Mouse (Mus musculus): ENCODE measurements around the gene Zfp768.
"Not testable (repeated sequence)": the region's sequence is repeated elsewhere in the genome, so short reads cannot be mapped to it uniquely, and the experiment has no call there.

Gene Zfp768

GRCm38 (mm10) chr7:127345512-127346325, at the start of gene Zfp768:
Zfp768 (minus strand) TSS chr7:127345589.
- DNase-seq (ENCODE audit: low read depth, low spot score): peak; percentile 96

DNA sequence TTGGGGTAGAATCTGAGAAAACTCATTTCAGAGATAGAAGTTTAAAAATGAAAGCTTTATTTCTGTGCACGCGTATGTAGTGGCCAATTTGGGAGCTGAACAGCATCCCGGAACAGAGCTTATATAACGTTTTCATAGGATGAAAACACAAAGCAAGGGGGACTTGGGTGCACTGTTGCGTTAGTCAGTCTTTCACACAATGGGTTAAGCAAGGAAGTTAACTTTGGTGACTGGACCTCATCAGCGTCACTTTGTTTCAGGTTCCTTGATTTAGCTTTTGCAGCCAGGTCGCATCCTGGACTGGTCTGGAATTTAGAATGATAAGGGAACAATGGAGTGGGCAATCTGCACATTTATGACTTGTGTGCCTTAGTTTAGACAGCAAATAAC, 48.5 kb upstream of the Zfp768 start:
- no peak for DNase-seq (ENCODE audit: low read depth, low spot score)

GRCm38 (mm10) chr7:127393157-127393943, 48.0 kb upstream of the Zfp768 start, which contains the start of gene E430018J23Rik:
E430018J23Rik (minus strand) TSS chr7:127393629.
- peak; percentile 97 for DNase-seq (ENCODE audit: low read depth, low spot score)

DNA sequence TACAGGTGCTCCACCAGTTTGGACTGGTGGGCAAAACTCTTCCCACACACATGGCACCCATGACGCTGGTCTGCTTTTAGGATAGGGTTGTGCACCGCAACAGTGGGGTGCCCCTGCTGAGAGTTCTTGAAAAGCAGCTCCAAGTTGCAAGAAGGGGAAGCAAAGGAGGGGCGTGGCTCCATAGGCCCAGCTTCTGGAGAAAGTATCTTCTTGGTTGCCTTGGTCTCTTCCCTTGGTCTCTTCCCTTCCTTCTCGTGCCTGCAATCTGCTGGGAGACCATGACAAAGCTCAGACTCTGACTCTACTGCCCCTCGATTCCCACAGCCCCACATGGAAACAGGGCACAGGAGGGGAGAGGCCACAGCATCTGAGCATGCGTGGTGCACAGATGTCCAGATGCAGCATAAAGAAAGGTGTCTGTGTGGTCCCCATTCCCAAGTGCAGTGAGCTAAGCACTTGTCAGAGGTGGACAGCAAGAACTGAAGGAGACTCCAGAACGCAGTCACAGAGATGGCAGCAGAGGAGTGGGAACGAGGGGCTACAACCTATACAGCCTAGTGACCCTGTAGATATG, 46.9 kb upstream of the Zfp768 start:
- DNase-seq (ENCODE audit: low read depth, low spot score): no peak

DNA sequence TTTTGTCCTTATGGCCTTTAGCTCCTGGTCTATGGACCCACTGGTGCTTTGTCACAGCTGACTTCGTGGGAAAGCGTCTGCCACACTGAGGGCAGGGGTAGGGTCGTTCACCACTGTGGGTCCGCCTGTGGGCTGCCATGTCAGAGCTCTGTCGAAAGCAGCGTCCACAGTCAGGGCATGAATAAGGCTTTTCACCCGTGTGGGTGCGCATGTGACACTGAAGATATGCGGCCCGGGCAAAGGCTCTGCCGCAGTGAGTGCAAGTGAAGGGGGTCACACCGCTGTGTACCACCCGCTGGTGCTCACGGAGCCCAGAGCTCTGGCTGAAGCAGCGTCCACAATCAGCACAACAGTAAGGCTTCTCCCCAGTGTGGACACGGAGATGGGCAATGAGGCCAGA, 46.1 kb upstream of the Zfp768 start:
- no peak for DNase-seq (ENCODE audit: low read depth, low spot score)

DNA sequence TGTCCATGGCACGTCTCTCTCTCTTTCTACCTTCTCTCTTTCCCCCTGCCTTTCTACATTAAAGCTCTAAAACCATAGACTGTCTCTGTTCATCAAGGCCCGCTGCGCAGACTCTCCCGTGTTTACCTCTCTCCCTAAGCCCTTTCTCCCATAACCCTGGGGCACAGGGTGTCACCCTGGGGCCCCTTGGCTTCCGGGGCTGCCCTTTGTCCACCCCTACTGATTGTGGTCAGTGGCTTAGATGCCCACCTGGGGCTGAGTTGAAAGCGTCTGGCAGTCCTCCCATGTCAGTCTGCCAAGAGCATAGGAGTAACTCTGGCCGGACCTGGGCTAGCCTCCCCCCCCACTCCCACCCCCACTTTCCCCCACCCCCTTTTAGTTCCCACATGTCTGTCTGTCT, 44.9 kb upstream of the Zfp768 start:
- no peak for DNase-seq (ENCODE audit: low read depth, low spot score)

DNA sequence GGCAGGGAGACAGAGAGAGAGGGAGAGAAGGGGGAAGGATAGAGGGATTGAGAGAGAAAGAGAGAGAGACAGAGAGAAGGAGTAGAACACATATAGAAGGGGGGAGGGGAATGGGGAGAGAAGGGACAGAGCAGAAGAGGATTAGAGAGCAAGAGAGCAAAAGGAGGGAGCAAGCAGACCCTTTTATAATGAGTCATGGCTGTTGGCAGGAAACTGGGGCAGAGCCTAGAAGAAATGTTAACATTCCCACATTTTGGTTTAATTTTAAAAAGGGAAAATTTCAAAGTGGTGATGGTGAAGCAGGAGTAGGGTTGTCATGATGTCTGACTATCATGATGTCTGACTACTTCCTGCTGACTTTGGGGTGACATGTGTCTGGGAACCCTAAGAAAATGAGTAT, 42.8 kb upstream of the Zfp768 start:
- DNase-seq (ENCODE audit: low read depth, low spot score): not testable (repeated sequence)

GRCm38 (mm10) chr7:127386641-127387392, 41.4 kb upstream of the Zfp768 start, which contains the start of gene 9130019O22Rik:
9130019O22Rik (minus strand) TSS chr7:127387166.
- DNase-seq (ENCODE audit: low read depth, low spot score): peak; percentile 86

DNA sequence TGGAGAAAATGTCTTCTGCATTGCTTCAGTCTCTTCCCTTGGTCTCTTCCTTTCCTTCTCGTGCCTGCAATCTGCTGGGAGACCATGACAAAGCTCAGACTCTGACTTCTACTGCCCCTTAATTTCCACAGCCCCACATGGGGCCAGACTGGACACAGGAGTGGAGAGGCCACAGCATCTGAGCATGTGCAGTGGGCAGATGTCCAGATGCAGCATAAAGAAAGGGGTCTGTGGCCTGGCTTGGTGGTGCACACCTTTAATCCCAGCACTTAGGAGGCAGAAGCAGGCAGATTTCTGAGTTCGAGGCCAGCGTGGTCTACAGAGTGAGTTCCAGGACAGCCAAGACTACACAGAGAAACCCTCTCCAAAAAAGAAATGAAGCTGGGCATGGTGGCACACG, 40.2 kb upstream of the Zfp768 start:
- not testable (repeated sequence) for DNase-seq (ENCODE audit: low read depth, low spot score)

DNA sequence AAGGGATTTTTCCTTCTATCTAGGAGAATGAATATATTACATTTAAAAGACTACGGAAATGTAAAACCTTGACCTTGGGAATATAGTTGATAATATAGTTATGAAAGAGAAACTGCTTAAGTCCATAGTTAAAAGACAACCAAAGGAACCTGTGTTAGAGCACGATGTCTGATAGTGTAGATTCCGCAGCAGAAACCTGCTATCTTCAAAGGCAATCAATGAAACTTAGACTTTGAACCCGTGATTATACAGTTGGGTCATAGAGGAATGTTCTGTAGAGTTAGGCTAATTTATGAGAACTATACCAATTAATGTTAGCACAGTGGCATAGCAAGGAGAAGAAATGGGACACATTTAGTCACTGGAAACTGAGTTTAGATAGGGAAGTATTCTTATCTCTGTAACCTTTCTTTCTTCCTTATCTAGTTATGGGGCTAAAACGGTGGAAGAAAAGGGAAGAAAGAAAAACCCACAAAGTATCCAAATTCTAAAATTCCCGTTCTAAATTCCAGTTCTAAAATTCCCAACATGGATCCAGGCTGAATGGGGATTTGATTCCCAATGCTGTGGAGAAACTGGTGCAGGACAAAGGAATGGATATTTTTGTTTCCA, 33.0 kb upstream of the Zfp768 start:
- DNase-seq (ENCODE audit: low read depth, low spot score): no peak

DNA sequence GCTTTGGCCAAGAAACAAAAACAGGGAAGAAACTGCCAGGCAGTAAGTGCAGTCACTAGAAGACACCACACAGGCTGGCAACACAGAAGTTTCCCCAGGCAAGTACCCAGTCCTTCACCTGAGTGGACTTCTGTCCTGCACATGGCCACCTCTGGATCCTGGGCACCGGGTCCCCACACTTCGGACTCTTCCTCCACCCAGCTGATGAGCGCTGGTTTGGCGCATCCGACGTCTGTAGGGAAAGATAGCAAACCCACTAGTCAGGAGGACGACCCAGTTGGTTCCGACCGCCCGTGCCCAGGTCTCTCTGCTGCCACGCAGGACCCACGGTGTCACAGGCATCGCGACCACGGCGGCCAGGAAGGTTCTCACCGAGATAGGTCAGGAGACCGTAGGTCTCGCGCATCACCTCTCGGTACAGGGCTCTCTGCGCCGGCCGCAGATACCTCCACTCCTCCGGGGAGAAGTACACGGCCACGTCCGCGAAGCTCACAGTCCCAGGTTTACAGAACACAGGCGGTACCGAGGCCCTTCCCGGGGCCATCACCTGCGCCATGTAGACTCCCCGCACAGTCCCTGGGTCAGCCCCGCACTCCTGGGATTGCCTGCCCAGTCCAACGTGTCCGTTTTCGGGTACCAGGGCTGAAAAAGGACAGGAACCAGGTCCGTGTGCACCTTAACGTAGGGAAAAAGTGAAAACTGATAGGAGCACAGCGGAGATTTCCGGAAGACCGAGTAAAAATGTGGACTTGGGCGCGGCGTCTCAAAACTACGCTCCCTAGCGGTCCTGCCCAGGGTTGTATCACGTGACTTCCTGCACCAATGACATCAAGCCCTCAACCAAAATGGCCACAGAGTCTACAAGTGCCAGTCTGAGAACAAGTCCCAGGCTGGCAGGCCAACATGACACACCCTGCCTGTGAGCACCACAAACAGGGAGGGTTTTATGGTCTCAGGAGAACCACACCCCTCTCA, 30.2 kb upstream of the Zfp768 start, which contains the start of gene Zfp747:
Gene Zfp747 (minus strand): TSS at position 780 of the 975 bp plus-strand sequence.
- DNase-seq (ENCODE audit: low read depth, low spot score): peak; percentile 93

DNA sequence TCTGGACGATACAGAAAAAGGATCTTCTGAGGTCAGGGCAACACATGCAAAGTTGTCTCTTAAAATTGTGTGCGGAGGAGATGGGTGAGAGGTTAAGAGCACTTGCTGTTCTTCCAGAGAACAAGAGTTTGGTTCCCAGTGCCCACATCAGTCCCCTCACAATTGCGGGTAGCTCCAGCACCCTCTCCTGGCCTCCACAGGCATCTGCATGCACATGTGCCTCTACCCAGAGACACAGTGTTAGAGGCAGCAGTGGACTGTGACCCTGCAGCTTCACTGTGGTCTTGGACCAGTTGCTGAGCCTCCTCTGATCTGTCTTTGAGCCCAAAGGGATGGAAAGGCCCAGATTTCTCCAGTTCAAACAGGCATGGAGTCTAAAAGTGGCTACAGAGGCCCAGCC, 26.5 kb upstream of the Zfp768 start:
- DNase-seq (ENCODE audit: low read depth, low spot score): not testable (repeated sequence)

DNA sequence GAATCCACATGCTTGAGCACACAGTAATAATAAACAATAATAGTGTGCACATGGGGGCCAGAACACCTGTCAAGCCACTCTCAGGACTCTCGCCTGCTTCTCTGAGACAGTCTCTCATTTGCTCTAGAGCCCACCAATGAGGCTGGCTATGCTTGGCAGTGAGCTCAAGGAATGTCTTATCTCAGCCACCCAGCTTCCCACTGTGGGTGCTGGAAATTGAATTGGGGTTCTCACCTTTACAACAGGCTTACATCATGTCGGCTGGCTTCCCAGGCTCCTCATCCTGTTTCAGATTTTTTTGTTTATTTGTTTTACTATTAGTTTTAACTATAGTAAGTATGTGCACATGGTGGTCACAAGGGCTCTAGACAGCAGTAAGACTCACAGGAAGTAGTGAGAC, 25.8 kb upstream of the Zfp768 start:
- DNase-seq (ENCODE audit: low read depth, low spot score): no peak

GRCm38 (mm10) chr7:127366249-127366648, 20.9 kb upstream of the Zfp768 start:
- no peak for DNase-seq (ENCODE audit: low read depth, low spot score)

GRCm38 (mm10) chr7:127364166-127364565, 18.8 kb upstream of the Zfp768 start:
- no peak for DNase-seq (ENCODE audit: low read depth, low spot score)

DNA sequence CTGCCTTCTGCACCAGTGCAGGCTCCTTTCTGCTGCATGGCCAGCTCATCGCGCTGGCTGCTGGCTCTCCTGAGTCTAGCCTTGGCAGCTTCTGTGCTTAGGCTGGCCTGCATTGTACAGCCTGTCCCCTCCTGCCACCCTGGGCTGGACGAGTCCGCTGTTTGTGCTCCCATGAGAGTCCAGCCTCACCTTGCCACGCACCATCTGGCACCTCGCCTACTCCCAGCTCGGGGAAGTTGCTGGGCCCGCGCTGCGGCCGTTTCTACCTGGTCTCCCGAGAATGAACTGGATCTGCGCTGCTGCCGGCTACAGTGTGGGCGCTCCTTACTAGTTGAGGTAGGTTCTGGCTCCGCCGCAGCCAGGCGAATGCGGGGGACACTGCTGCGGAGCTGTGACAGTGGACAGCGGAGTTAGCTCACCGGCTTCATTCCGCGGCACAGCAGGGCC, 18.1 kb upstream of the Zfp768 start:
- no peak for DNase-seq (ENCODE audit: low read depth, low spot score)

GRCm38 (mm10) chr7:127362418-127362817, 17.0 kb upstream of the Zfp768 start:
- peak; percentile 67 for DNase-seq (ENCODE audit: low read depth, low spot score)

DNA sequence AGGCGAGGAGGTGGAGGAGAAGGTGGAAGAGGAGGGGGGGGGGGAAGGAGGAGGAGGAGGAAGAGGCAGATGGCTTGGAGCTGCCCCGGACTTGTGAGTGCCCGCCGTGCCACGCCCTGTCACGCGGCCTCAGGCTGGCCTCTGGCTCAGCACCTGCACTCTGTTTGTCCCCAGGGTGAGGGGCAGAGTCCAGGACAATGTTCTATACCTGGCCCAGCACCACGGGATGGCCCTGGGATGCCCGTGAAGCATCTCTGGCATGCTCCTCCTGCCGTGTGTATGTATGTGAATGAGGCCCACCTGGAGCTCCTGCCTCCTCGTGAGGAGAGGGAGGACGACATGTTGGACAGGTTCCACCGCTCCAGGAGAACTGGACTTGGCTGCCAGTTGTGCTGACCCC, 16.1 kb upstream of the Zfp768 start:
- no peak for DNase-seq (ENCODE audit: low read depth, low spot score)

- no peak for DNase-seq (ENCODE audit: low read depth, low spot score)
Observed at GRCm38 (mm10) chr7:127360265-127360664, 14.9 kb upstream of the Zfp768 start.

- no peak for DNase-seq (ENCODE audit: low read depth, low spot score)
Observed at GRCm38 (mm10) chr7:127358472-127358871, 13.1 kb upstream of the Zfp768 start.
